Mouse (Mus musculus): ENCODE measurements around the gene Eef1g. TPM values are rescaled to one million over a fixed set of nuclear protein-coding genes. Genes with fewer than 3 reads are reported as not detected.

Gene Eef1g
- polyA plus RNA-seq, 1 experiment from 2014 or later: 247 TPM

DNA sequence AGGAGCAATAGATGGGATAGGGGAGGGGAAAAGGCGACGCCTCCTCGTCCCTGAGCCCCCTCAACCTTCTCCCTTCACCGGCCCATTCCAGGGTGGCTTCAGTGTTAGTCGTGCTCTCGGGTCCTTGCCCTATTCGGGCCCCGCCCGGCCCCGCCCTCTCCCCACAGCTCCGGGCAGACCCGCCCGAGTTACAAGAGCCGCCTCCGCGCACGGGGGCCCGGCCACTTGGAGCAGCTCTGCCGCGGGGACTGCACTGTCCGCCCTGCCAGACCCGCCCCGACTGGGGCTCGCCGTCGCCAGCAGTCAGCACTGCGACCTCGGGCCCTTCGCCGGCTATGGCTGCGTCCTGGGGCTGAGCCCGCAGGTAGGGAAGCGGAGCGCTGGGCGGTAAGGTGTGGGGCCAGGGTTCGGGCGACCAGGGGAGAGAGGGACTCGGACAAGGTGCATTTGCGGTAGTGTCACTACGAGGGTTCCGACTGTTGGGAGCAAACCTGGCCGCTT, 22.3 kb downstream of the Eef1g start, which contains the start of gene Ahnak:
Ahnak (plus strand) TSS at position 219 of the 501 bp plus-strand sequence.
- Histone ChIP-seq H3K9ac (ENCODE audit: low read length) (peak within 1 kb of the TSS; percentile 97), H3K4me1 (replicated peaks; ENCODE audit: control insufficient read depth, insufficient read depth) (peaks cover 27% of the 10 kb centered on the region), H3K4me2 (replicated peaks; ENCODE audit: low read depth) (peak within 1 kb of the TSS; percentile 76), H3K27ac (replicated peaks) (peak within 1 kb of the TSS; percentile 99), H3K36me3 (ENCODE audit: control insufficient read depth, insufficient read depth, low read length) (no peaks in the 10 kb centered on the region), H3K27me3 (ENCODE audit: control insufficient read depth, insufficient read depth, low read length) (no peaks in the 10 kb centered on the region), H3K9me3 (ENCODE audit: control insufficient read depth, low read length) (no peaks in the 10 kb centered on the region), H3K4me3 (ENCODE audit: low read depth, low read length) (peak within 1 kb of the TSS; percentile 91)
- ATAC-seq (ENCODE audit: low FRiP score, low TSS enrichment): peak; percentile 78
- WGBS: under 1% methylated on average over 42 of the region's 42 CpGs
- no peak for TF ChIP-seq CTCF (IDR thresholded peaks at IDR 0.05; ENCODE audit: low read depth)
- no peak for TF ChIP-seq EP300 (optimal IDR thresholded peaks at IDR 0.05)
- DNase-seq (ENCODE audit: low spot score): peak; percentile 91

DNA sequence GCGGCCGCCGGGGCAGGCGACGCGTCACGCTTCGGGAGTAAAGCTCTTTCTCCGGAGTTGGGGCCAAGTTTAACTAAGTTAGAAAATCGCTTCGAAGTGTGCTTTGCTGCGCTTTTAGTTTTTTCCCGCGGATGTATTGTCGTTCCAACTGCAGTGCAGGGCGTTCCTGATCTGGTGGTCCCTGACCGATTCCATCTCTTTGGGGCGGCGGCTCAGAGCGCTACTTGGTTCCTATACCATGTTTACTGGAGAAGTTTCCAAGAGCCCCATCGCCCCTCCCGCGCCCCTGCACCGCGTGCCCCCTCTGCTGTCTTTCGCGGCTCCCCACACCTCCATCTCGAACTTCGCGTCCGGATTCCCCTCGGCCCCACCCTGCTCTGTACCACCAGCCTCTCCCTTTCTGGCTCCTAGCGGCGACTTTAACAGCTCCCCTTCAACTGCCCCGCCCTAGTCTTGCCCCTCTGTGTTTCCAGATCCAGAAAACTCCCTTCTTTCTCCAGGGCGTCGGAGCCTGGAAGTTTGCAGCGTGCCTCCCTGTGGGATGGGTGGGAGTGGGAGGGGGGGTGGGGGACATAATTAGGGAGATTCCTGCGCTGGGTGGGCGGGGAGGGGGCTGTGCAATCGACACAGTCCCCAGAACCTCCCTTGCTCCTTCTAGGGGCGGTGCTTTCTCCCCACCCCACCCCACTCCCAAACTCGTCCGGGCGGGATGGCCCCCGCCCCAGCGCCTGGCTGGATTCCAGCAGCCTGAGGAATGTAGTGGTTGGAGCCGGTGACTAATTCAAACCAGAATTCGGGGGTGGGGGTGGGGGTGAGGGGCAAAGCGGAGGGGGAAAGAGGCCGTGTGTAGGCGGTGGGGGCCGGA, 23.0 kb downstream of the Eef1g start:
- peak overlapping the region; percentile 99 for H3K27ac ChIP-seq (replicated peaks)
- H3K9ac ChIP-seq (ENCODE audit: low read length): peak overlapping the region; percentile 97
- WGBS: under 1% methylated on average over 51 of the region's 53 CpGs
- peaks cover 25% of the 10 kb centered on the region for H3K4me1 ChIP-seq (replicated peaks; ENCODE audit: control insufficient read depth, insufficient read depth)
- TF ChIP-seq EP300 (optimal IDR thresholded peaks at IDR 0.05) (no peak), CTCF (IDR thresholded peaks at IDR 0.05; ENCODE audit: low read depth) (peak; percentile 58)
- DNase-seq (ENCODE audit: low spot score) (peak; percentile 90), ATAC-seq (ENCODE audit: low FRiP score, low TSS enrichment) (peak; percentile 68)
- H3K27me3 ChIP-seq (ENCODE audit: control insufficient read depth, insufficient read depth, low read length): no peaks in the 10 kb centered on the region
- no peaks in the 10 kb centered on the region for H3K9me3 ChIP-seq (ENCODE audit: control insufficient read depth, low read length)
- H3K4me3 ChIP-seq (ENCODE audit: low read depth, low read length): peak overlapping the region; percentile 91
- H3K4me2 ChIP-seq (replicated peaks; ENCODE audit: low read depth): peak overlapping the region; percentile 76
- no peaks in the 10 kb centered on the region for H3K36me3 ChIP-seq (ENCODE audit: control insufficient read depth, insufficient read depth, low read length)

DNA sequence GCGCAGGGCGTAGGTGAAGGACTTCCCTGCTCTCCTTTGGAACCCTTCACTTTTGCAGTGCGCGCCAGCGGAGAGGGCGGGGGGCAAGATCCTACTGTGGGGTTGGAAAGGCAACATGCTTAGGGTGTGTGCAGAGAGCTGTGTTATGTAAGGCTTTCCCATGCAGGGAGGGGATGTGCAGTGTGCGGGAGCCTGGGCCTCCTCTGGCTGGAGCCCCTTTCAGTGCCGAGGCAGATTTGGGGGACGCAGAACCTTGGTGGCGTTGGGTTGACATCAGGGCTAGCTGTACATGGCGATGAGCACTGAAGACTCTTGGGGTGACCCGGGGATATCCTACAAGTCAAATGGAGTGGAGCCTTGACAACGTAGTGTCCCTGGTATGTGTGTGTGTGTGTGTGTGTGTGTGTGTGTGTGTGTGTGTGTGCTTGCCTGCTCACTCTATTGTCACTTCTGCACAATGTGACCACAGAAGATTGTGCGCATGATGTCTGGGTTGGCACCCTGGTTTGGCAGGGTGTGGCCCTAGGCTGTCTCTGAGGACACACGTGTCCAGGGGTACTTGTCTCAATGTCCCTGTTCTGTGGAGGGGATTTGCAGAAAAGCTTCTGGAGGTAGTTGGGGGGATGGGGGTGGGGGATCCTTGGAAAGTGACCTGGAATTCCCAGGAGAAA, 23.7 kb downstream of the Eef1g start:
- peak overlapping the region; percentile 99 for H3K27ac ChIP-seq (replicated peaks)
- no peaks in the 10 kb centered on the region for H3K9me3 ChIP-seq (ENCODE audit: control insufficient read depth, low read length)
- H3K9ac ChIP-seq (ENCODE audit: low read length): peak overlapping the region; percentile 97
- peaks cover 24% of the 10 kb centered on the region for H3K4me1 ChIP-seq (replicated peaks; ENCODE audit: control insufficient read depth, insufficient read depth)
- no peaks in the 10 kb centered on the region for H3K27me3 ChIP-seq (ENCODE audit: control insufficient read depth, insufficient read depth, low read length)
- H3K4me2 ChIP-seq (replicated peaks; ENCODE audit: low read depth): peak overlapping the region; percentile 76
- WGBS: 8% methylated on average over 15 of the region's 15 CpGs
- H3K36me3 ChIP-seq (ENCODE audit: control insufficient read depth, insufficient read depth, low read length): no peaks in the 10 kb centered on the region
- no peak for TF ChIP-seq EP300 (optimal IDR thresholded peaks at IDR 0.05)
- TF ChIP-seq CTCF (IDR thresholded peaks at IDR 0.05; ENCODE audit: low read depth): no peak
- peak overlapping the region; percentile 91 for H3K4me3 ChIP-seq (ENCODE audit: low read depth, low read length)
- ATAC-seq (ENCODE audit: low FRiP score, low TSS enrichment): peak; percentile 43
- no peak for DNase-seq (ENCODE audit: low spot score)

DNA sequence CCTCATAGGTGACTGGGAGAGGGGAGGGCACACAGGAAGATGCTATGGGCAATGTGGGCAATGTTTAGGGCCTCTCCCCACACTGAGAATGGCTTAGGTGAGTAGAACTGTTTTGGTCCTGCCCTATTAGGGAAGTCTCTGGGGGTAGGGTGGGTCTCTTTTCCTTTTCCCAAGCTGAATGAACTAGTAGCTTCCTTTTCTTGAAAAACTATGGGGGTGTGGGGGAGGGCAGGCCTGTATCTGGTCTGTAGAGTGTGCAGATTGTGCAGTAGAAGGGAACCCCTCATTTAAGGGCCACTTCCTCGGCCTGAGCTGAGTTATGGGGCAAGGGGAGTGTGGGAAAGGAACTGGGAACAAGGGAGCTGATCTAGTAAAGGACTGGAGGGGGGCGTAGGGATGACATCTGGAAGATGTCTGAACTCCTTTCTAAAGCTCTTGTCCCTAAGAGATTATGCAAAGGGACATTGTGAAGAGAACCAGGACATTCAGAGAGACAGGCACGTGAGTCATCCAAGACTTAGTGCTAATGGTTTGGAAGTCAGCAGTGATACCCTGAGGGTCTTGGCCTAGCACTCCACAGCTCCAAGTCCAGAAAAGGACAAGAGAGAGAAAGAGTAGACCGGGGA, 24.5 kb downstream of the Eef1g start:
- H3K27me3 ChIP-seq (ENCODE audit: control insufficient read depth, insufficient read depth, low read length): no peaks in the 10 kb centered on the region
- peak overlapping the region; percentile 76 for H3K4me2 ChIP-seq (replicated peaks; ENCODE audit: low read depth)
- ATAC-seq (ENCODE audit: low FRiP score, low TSS enrichment) (no peak), DNase-seq (ENCODE audit: low spot score) (no peak)
- no peaks in the 10 kb centered on the region for H3K36me3 ChIP-seq (ENCODE audit: control insufficient read depth, insufficient read depth, low read length)
- TF ChIP-seq EP300 (optimal IDR thresholded peaks at IDR 0.05) (no peak), CTCF (IDR thresholded peaks at IDR 0.05; ENCODE audit: low read depth) (no peak)
- peak overlapping the region; percentile 97 for H3K9ac ChIP-seq (ENCODE audit: low read length)
- peak overlapping the region; percentile 99 for H3K27ac ChIP-seq (replicated peaks)
- 33% methylated on average over 4 of the region's 4 CpGs for WGBS
- peaks cover 24% of the 10 kb centered on the region for H3K4me1 ChIP-seq (replicated peaks; ENCODE audit: control insufficient read depth, insufficient read depth)
- H3K9me3 ChIP-seq (ENCODE audit: control insufficient read depth, low read length): no peaks in the 10 kb centered on the region
- peak overlapping the region; percentile 91 for H3K4me3 ChIP-seq (ENCODE audit: low read depth, low read length)

- Histone ChIP-seq H3K9me3 (ENCODE audit: control insufficient read depth, low read length) (no peaks in the 10 kb centered on the region), H3K36me3 (ENCODE audit: control insufficient read depth, insufficient read depth, low read length) (no peaks in the 10 kb centered on the region), H3K27ac (replicated peaks) (peak overlapping the region; percentile 99), H3K27me3 (ENCODE audit: control insufficient read depth, insufficient read depth, low read length) (no peaks in the 10 kb centered on the region), H3K9ac (ENCODE audit: low read length) (peak overlapping the region; percentile 97), H3K4me1 (replicated peaks; ENCODE audit: control insufficient read depth, insufficient read depth) (peaks cover 31% of the 10 kb centered on the region), H3K4me2 (replicated peaks; ENCODE audit: low read depth) (peak overlapping the region; percentile 76), H3K4me3 (ENCODE audit: low read depth, low read length) (peak overlapping the region; percentile 91)
- DNase-seq (ENCODE audit: low spot score) (peak; percentile 42), ATAC-seq (ENCODE audit: low FRiP score, low TSS enrichment) (no peak)
- 32% methylated on average over 13 of the region's 13 CpGs for WGBS
- TF ChIP-seq EP300 (optimal IDR thresholded peaks at IDR 0.05) (no peak), CTCF (IDR thresholded peaks at IDR 0.05; ENCODE audit: low read depth) (no peak)
Measured at GRCm38 (mm10) chr19:8991871-8992735, 25.3 kb downstream of the Eef1g start.
